8 mouse cellular contexts compared by ENCODE assay signal in the genomic region with DNA sequence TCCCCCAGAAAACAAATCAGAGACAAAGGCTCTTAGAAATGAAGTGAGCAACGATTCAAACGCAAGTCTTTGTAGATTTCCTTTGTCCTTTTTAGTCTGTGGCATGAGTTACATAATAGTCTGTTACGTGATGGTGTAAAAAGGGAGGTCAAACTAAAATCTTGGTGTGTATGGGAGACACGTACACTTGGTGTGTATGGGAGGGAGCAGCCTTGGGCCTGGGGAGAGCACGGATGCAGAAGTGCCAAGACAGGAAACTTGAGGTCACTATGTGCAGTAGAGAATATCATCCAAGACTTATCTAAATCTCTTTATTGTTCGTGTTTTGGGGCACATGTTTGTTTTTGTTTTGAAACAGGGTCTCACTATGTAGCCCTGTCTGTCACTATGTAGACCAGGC. TPM values are rescaled to one million over a fixed set of nuclear protein-coding genes. Genes with fewer than 3 reads are reported as not detected.
DNase-seq lines count a peak whose midpoint lies in the region; ATAC-seq and TF ChIP-seq lines count a peak whose summit lies in the region.

No protein-coding gene starts in this region.

- H3K4me1 ChIP-seq in kidney, postnatal 0 days (replicated peaks; ENCODE audit: insufficient read depth, low read length): peaks cover 6% of the 10 kb centered on the region
- H3K4me1 ChIP-seq in cortical plate, adult 2 months (ENCODE audit: control insufficient read depth, insufficient read depth, low read length): peaks cover 6% of the 10 kb centered on the region
- peaks cover 31% of the 10 kb centered on the region for H3K4me1 ChIP-seq in hindbrain, embryonic 15.5 days (replicated peaks)
- H3K4me1 ChIP-seq in midbrain, embryonic 15.5 days: peaks cover 32% of the 10 kb centered on the region

- H3K36me3 ChIP-seq in kidney, postnatal 0 days (ENCODE audit: insufficient read depth, low read length): no peaks in the 10 kb centered on the region
- no peaks in the 10 kb centered on the region for H3K36me3 ChIP-seq in hindbrain, embryonic 15.5 days
- no peaks in the 10 kb centered on the region for H3K36me3 ChIP-seq in midbrain, embryonic 15.5 days (replicated peaks)

- no peak for DNase-seq in kidney, postnatal 0 days (ENCODE audit: low spot score)
- DNase-seq in kidney, postnatal 25 days: no peak
- DNase-seq in ovary, postnatal 14 days (ENCODE audit: low spot score): no peak
- no peak for DNase-seq in gastrocnemius, adult 18-20 months (ENCODE audit: low spot score)
- DNase-seq in embryo, embryonic 10.5 days (ENCODE audit: low spot score): no peak

- H3K27ac ChIP-seq in kidney, postnatal 0 days: peak overlapping the region; percentile 82
- peak overlapping the region; percentile 91 for H3K27ac ChIP-seq in cortical plate, adult 2 months (ENCODE audit: insufficient read depth, low read length)
- H3K27ac ChIP-seq in hindbrain, embryonic 15.5 days (replicated peaks): peak overlapping the region; percentile 95
- peak overlapping the region; percentile 90 for H3K27ac ChIP-seq in midbrain, embryonic 15.5 days

- H3K4me3 ChIP-seq in kidney, postnatal 0 days (replicated peaks; ENCODE audit: low read depth, low read length): peak overlapping the region; percentile 55
- peak overlapping the region; percentile 85 for H3K4me3 ChIP-seq in cortical plate, adult 2 months (ENCODE audit: insufficient read depth, low read length)
- H3K4me3 ChIP-seq in hindbrain, embryonic 15.5 days: peak overlapping the region; percentile 95
- peak overlapping the region; percentile 84 for H3K4me3 ChIP-seq in midbrain, embryonic 15.5 days

- peak overlapping the region; percentile 75; the same call in 1 of the 2 replicates for H3K9ac ChIP-seq in kidney, postnatal 0 days (ENCODE audit: low read depth, low read length)
- H3K9ac ChIP-seq in hindbrain, embryonic 15.5 days: peak overlapping the region; percentile 91
- peak overlapping the region; percentile 88 for H3K9ac ChIP-seq in midbrain, embryonic 15.5 days

- no peaks in the 10 kb centered on the region for H3K9me3 ChIP-seq in kidney, postnatal 0 days (replicated peaks; ENCODE audit: low read length)
- no peaks in the 10 kb centered on the region for H3K9me3 ChIP-seq in hindbrain, embryonic 15.5 days
- H3K9me3 ChIP-seq in midbrain, embryonic 15.5 days: no peaks in the 10 kb centered on the region

- H3K4me2 ChIP-seq in kidney, postnatal 0 days (ENCODE audit: low read length): peak overlapping the region; percentile 80
- H3K4me2 ChIP-seq in hindbrain, embryonic 15.5 days: peak overlapping the region; percentile 85
- peak overlapping the region; percentile 72 for H3K4me2 ChIP-seq in midbrain, embryonic 15.5 days

- 20% methylated on average over 6 of the region's 6 CpGs for WGBS in kidney, postnatal 0 days
- 28% methylated on average over 6 of the region's 6 CpGs for WGBS in hindbrain, embryonic 15.5 days
- 34% methylated on average over 6 of the region's 6 CpGs for WGBS in midbrain, embryonic 15.5 days

- no peak for TF ChIP-seq POLR2A in cortical plate, adult 2 months (IDR thresholded peaks at IDR 0.05; ENCODE audit: extremely low read depth, insufficient read depth, low read length)

- no peak for TF ChIP-seq CTCF in kidney, postnatal 0 days (IDR thresholded peaks at IDR 0.05; ENCODE audit: low read depth)
- no peak for TF ChIP-seq CTCF in cortical plate, adult 2 months (IDR thresholded peaks at IDR 0.05; ENCODE audit: extremely low read depth, insufficient read depth, low read length)

- H3K27me3 ChIP-seq in kidney, postnatal 0 days (ENCODE audit: insufficient read depth, low read length): no peaks in the 10 kb centered on the region
- no peaks in the 10 kb centered on the region for H3K27me3 ChIP-seq in hindbrain, embryonic 15.5 days
- no peaks in the 10 kb centered on the region for H3K27me3 ChIP-seq in midbrain, embryonic 15.5 days (replicated peaks)

- ATAC-seq in kidney, postnatal 0 days (replicated peaks; ENCODE audit: low FRiP score, low read depth): no peak
- no peak for ATAC-seq in hindbrain, embryonic 15.5 days (ENCODE audit: low FRiP score, low read depth)
- peak; percentile 53; the same call in 1 of the 2 replicates for ATAC-seq in midbrain, embryonic 15.5 days (replicated peaks)

RNA-seq across cellular contexts. Expression of a gene that starts 0.5 kb away (rescaled TPM):
- polyA plus RNA-seq in kidney, postnatal 0 days (2015; fragmentation: Nextera tagmentation; extraction: Ambion mirVana): 74.5 and 81.2 TPM in 2 replicates
- polyA plus RNA-seq in cortical plate, adult 2 months (2012; rRNA removed): 173 and 175 TPM in 2 replicates
- polyA plus RNA-seq in hindbrain, embryonic 15.5 days (2015; fragmentation: Nextera tagmentation; extraction: Ambion mirVana): 109 and 121 TPM in 2 replicates
- polyA plus RNA-seq in midbrain, embryonic 15.5 days (2015; fragmentation: Nextera tagmentation; extraction: Ambion mirVana): 118 and 120 TPM in 2 replicates
- total RNA-seq in gastrocnemius, adult 18-20 months (2021): 10 to 100 TPM; 26.8 to 26.9 TPM

RNA-seq across cellular contexts. Expression of a gene that starts 15.2 kb away (rescaled TPM):
- 2.5 and 2.8 TPM in 2 replicates for polyA plus RNA-seq in kidney, postnatal 0 days (2015; fragmentation: Nextera tagmentation; extraction: Ambion mirVana)
- 2.7 and 3.1 TPM in 2 replicates for polyA plus RNA-seq in cortical plate, adult 2 months (2012; rRNA removed)
- polyA plus RNA-seq in hindbrain, embryonic 15.5 days (2015; fragmentation: Nextera tagmentation; extraction: Ambion mirVana): 0.32 and 0.35 TPM in 2 replicates
- 0.56 and 0.65 TPM in 2 replicates for polyA plus RNA-seq in midbrain, embryonic 15.5 days (2015; fragmentation: Nextera tagmentation; extraction: Ambion mirVana)
- total RNA-seq in gastrocnemius, adult 18-20 months (2021): under 1 TPM; 0.12 to 0.14 TPM

RNA-seq across cellular contexts. Expression of a gene that starts 37.4 kb away (rescaled TPM):
- polyA plus RNA-seq in kidney, postnatal 0 days (2015; fragmentation: Nextera tagmentation; extraction: Ambion mirVana): 3.4 and 4.2 TPM in 2 replicates
- 7.8 and 7.9 TPM in 2 replicates for polyA plus RNA-seq in cortical plate, adult 2 months (2012; rRNA removed)
- polyA plus RNA-seq in hindbrain, embryonic 15.5 days (2015; fragmentation: Nextera tagmentation; extraction: Ambion mirVana): 1.8 and 2.2 TPM in 2 replicates
- polyA plus RNA-seq in midbrain, embryonic 15.5 days (2015; fragmentation: Nextera tagmentation; extraction: Ambion mirVana): 1.6 and 2.0 TPM in 2 replicates
- 10 to 100 TPM in 1 of 2 experiments, 1 to 10 TPM in 1; 8.8 to 11.4 TPM for total RNA-seq in gastrocnemius, adult 18-20 months (2021)
